Mouse (Mus musculus) c-Kit-positive CD71-positive TER-119-positive erythroid progenitor cells, embryonic 14.5 days (primary cell): ENCODE measurements at regions not wholly inside any gene's neighbourhood (a gene's known extent, or its start where the extent isn't known, plus 50 kb on each side); places are given as distances from the start of the nearest gene placed in this dataset.

Experiments used
- DNase-seq: peaks from one replicate; pipeline ENCODE4 v3.0.0-alpha.2; 2013; ENCODE audit warnings: low spot score

DNA sequence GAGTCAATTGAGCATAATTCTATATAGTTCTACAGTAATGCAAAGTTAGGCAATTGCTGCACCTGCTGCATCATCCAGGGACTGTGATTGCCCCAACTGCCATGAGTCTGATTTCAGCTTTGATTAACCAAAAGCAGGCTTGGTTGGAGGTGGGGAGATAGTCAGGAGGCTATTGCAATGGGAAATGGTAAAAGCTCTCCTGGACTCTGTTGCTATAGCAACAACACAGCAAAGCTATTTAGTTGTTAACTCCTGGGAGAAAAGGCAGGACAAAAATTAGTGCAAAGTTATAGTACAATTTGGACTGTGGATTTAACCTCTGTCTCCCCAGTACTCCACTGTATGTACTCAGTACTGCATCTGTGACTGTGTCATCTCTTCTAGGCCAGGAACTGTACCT is 51.7 kb upstream of the Rasgrf1 start:
- DNase-seq: no peak

DNA sequence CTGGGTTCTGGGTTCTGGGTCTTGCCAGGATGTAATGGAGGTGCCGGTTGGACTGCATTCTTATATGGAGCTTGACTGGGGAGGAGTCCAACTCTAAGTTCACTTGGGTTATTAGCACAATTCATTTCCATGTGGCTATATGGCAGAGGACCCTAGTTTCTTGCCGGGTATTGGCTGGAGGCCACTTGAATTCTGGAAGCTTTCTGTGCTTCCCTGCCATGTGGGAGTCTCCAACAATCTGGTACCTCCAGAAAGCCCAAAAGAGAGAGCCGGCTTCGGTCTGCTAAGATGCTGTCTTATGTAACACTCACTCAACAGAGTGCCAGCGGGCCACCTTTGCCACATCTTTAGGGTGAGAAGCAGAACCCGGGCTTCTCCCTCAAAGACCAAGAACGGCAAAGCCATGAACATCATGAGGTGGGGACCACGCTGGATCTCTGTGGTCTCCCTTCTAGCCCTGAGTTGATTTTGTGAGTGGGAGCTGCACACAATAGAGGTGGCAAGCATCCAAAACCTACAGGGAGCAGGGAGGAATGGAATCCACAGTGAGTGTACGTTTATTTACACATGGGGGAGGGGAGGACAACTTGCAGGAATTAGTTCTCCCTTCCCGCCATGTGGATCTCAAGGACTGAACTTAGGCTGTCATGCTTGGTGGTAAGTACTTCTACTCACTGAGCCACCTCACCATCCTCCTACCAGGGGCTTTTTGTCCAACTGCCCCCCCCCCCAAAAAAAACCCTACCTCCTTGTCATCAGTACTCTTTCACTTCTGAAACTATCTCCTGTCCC is 59.0 kb upstream of the Rasgrf1 start:
- DNase-seq: no peak

DNA sequence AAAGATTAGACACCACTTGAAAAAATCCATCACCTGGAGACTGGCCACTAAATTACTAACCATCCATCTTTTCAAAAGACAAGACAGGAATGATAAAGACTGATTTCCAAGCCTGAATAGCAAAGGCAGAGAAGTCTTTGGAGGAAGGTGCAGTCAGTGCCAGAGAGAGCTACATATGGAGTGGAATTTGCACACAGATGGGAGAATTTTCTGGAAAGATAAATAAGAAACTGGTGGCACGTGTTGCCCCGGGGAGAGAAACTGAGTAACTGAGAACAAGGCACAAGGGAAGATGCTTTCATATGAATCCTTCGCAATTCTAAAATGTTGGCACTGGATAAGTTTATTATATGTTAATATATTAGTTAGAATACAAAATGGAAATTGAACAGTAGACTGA is 59.8 kb upstream of the Rasgrf1 start:
- no peak for DNase-seq

DNA sequence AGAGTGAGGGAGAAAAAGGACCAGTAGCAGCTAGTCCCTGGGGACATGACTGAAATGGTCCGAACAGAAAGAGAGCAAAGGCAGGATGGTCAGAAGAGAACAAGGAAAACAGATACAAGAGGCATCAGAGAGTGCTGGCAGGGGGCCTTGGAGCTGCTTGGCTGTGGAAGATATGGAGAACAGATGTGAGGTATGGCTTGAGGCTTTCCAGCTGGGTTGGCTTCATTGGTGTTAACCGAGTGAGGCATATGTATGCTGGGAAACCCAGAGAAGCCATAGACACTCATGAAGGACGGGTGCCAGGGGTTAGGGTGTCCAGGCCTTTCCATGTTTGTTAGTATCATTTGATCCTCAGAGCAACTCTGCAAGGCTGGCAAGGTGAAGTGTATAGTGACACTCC is 61.1 kb upstream of the Rasgrf1 start:
- DNase-seq: no peak

DNA sequence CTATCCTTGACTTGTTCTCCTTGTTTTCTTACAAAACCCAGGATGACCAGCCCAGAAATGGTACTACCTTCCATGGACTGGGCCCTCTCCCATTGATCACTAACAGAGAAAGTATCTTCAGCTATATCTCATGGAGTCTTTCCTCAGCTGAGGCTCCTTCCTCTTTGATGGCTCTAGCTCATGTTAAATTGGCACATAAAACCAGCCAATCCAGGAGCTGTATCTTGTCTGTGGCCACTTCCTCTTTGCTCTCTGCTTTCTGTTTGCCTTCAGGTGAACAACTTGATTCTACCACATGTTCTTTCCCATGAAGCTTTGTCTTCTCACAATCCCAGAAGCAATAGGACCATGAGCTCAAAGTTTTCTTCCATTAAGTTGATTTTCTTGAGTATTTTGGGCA is 62.7 kb upstream of the Rasgrf1 start:
- DNase-seq: no peak

DNA sequence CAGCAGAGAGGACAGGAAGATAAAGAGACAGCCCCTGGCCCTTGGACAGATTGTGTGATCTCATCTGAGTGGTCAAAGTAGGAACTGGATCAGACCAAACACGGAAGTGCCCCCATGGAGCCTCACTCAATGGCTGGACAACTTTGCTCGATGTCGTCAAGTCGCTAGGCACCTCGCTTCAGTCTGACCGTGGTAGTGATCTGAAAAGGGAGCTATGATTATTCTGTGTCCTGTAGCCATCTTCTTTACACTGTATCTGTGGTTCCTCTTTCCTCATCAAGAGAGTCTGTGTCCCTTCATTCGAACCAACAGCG is 67.0 kb upstream of the Rasgrf1 start:
- DNase-seq: no peak

DNA sequence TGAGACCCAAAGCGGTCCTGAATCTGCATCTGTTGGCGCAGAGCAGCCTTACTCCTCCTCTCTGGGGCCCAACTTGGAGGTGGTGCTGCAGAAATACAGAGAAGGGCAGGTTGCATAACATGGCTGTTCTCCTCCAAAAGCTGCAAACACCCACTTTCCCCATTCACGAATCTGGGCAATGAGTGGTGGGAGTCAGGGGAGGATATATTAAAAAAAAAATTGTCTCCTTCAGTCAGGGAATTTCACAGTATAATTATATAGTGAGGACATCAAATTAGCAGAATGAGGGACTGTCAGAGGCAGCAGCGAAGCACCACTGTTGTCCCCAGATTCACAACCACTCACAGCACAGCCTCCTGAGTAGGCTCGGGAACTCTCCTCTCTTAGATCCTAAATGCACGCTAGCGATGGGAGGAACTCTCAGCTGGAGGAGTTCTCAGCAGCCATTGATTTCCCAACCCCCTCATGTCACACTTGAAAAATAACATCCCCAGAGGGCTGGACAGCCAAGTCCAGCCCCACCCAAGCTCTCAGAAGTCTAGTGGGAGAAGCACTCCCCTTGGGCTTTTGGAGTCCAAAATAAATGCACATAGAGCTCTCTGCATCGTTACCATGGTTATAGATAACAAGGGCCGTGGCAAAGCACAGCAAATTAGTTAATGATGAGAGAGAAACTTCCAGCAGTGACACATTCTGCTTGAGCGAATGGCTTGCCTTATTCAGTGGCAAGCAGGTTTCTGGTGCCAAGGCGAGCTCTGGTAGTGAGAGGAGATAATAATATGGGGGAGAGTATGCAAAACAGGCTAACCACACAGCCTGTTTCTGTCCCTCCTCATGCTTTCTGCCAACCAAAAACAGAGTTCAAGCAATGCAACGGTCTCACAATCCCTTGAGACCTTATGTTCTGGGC is 67.6 kb upstream of the Rasgrf1 start:
- DNase-seq: no peak

DNA sequence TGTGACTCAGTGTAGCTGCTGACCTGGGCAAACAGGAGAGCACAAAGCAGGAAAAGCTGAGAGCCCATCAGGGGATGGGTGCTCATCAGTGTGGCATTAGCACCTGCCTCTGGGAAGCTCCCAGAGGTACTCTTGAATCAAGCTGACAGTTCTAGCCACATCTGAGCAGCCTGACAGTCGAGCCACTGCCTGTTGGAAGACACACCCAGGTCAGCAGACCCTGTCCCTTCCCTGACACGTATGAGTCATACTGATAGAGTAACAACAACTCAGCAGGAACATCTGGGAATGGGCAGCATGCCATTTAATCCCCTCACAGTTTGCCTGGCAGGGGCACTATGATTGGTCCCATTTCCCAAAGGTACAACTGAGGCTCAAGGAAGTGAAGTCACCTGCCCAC is 68.3 kb upstream of the Rasgrf1 start:
- DNase-seq: no peak

DNA sequence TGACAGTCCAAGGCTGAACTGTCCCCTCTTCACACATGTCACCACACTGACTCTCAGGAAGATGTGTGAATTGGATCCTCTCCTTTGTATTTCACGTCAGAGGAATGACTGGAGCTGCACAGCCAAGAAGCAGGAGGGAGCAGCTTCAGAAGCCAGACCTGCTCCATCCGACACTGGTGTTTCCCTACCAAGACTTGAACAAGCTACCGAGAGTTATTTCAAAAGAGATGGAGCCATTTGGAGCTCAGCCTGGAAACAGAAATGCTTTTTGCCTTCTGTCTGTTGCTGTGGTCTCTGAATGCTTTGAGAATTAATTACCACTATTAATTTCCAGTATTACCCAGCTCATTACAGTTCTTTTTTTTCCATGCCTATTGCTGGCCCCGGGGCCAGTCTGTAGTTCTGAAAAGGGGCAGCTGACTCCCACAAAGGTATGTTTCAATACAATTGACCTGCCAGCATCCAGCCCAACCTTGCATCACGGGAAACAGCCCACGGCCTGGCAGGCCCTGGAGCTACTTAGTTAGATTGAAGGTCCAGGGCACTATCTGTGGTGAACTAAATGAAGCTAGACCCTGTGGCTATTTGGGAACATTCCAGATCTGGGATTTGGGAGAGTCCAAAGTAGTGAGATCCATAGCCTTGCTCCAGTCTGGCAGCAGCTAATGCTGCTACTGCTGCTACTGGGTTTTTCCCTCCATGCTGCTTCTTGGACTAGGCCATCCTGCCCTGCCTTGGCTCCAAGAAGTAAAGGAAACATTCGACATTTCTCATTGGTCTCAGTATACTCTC is 73.1 kb upstream of the Rasgrf1 start:
- no peak for DNase-seq

DNA sequence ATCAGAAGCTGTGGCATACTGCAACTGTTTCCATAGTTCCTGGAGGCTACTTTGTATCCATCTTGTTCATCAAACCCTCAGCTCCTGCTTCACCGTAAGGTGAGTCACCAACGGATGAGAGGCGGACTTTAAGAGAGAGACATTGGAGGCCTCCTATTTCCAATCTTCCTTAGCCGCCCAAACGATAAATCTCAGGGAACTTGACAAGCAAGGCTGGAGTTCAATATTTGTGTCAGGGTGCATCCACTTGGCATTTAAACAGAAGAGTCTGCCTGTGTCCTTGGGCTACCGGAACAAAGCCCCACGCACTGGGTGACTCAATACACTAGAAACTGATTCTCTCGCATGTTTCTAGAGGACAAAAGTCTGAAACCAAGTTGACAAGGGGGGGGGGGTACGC is 76.1 kb upstream of the Rasgrf1 start:
- DNase-seq: no peak

DNA sequence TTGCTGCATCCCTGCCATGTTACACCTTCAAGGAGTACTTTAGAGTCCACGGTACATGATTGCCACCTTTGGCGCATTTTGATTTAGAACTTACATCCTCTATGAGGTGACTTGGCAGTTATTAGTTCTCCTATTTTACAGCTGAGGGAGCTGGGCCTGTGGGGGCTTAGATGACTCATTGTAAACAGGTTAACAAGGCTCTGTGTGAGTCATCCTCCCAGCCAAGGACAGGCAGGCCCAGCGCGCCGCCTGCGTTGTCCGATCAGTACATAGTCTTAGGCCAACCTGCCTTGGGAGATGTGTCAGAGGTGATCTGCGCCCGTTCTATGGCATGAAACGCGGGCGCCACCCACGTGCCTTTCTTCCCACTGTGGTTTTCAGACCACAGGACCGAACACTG is 77.9 kb upstream of the Rasgrf1 start:
- DNase-seq: no peak

DNA sequence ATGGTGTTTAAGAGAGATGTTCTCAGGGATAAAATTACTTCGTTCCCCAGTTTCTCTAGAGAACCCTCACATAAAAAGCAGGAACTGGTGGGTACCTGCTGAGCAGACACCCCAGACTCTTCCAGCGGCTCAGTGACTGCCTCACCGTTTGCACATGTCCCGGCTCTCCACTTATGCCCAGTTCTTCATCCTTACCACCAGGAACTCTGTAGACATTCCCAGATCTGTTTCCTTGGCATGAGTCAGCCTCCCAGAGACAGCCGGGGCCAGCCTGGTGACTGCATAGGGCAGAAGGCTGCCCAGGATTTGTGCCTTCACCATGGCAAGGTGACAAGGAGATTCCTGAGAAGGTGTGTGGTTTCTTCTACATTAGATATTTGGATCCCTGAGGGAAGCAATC is 81.6 kb upstream of the Rasgrf1 start:
- no peak for DNase-seq

DNA sequence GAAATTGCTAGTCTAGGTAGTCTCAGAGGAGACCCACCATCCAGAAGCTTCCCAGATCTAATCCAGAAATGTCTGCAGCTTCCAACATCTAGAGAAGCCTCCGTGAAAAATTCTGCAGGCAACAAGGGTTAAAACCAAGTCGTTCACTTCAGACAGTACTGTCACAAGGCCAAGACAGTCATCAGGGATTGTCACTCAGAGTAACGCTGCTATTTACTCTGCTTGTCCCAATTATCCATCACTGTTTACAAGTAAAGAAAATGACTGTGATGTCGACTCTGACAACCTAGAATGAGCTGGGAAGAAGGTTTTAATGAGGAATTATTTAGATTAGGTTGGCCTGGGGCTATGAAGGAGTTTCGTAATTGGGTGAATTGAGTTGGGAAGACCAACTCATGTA is 82.1 kb upstream of the Rasgrf1 start:
- no peak for DNase-seq

DNA sequence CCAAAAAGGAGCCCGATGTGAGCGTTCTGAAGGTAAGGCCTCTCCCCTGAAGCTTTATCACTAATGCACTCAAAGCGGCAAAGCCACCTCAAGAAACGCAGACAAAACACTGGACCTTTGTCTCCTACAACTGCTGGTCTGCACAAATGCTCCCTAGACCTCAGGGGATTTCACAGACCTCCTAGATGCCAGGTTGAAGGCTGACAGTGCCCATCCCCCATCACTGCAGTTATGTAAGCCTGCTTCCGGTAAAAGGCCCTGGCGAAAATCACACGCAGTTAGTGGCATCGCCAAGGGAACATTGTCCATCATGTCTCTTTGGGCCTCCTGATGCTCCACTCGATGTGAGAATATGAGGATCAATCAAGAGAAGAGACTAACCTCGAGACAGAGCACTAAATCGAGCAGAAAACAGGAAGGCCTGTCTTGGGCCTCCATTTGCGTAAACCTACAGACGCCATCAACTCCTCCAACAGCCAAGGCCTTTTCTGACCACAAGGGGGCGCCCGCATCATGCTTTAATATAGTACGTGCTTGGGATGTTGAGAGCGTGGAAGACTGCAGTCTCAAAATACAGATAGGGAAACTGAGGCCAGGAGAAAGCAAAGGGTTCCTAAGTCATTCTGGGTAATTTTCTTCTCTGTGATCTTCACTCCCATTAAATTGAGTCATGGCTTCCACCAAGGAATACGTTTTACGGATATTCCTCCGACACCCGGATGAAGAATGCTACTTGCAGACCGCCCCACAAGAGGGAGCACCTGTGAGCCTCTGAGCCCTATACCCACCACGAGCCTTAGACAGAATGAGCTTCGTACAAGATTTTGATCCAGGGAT is 82.8 kb upstream of the Rasgrf1 start:
- DNase-seq: peak; percentile 59

DNA sequence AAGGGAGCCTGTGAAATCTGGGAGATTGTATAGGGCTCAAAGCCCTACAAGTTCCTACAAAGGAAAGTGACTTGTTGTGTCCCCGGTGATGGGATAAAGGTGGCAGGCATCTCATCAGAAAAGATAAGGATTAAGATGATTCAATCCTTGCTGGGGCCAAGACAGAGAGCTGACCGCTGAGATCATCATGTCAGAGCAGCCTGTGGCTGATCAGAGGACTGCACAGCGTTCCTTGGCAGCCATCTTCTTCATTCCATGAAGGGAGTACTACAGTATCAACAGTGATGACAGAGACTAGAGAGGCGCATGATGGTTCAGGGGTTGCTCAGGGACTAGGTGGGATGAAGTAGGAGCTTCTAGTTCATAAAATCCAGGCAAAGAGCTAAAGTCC is 83.6 kb upstream of the Ankrd34c start:
- DNase-seq: no peak

DNA sequence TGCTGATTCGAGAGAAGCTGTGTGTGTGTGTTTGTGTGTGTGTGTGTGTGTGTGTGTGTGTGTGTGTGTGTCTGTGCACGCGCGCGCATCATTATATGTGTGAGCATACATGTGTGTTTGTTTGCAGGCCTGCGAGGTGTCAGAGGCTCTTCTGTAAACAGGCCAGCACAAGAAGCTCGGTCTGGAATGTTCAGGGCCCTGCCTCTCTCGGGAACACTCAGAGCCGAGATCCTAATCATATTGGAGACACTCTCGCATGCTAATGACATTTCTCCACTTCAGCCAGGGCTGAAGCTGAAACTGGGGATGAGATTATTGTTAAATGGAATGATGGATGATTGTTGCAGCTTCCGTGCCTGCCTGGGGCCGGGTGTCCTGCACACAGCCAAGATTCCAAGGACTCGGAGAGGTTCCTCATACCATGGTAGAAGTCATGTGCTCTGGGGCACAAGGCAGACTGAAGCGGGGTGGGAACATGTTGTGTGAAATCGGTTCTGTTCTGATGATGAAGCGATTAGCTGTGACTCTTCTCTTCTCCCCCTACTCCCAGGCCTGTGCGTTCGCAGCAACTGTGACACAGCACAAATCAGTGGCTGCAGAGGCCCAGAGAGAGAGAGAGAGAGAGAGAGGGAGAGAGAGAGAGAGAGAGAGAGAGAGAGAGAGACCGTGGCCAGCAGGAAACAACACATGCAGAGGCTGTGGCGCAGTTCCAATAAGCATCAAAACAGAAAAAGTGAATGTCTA is 83.0 kb upstream of the Ankrd34c start:
- DNase-seq: no peak

DNA sequence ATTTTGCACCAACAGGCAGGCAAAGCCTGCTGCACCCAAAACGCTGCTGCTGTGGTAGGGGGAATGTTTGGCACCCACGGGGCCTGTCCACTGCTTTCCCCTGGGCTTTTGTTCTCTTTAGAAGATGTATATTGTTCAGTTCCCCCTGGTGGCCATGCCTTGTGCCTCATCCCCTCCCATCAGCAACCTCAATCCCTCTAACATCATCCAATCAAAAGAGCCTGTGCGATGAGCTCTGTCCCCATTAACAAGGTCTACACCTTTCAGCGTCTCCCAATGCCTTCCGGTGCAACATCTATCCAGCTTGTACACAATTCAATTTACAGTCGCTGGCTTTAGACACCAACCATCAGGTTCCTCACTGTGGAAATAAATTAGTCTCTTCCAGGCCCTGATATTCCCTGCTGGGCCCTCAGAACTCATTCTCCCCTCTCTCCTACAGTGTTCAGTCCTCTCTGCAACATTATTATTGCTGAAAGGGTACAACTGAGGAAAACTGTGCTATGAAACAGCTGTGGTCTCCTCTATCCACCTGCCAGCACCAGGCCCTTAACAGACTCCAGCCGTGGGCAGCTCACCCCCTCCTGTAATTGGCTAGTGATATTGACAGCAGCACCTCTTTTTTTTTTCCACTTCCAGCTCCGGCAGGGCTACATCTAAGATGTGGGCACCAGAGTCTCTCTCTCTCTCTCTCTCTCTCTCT is 75.5 kb upstream of the Ankrd34c start:
- no peak for DNase-seq

DNA sequence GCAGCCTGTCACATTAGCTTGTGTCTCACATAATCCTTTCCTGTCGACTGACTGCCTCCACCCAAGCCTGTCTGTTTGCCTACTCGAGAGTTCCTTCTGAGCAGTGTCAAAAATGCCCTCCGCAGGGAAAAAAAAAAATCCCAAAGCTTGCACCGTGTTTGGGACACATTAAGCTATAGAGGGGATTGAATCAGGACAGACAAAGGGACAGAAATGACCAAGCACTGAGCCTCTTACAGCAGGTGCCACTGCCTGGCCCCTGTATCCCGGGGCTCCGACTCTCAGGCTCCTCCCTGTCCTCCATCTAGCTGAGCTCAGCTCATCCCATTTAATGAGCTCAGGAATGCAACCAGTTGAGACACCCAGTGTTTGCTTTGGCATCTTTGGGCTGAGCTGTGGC is 69.1 kb upstream of the Ankrd34c start:
- DNase-seq: no peak

DNA sequence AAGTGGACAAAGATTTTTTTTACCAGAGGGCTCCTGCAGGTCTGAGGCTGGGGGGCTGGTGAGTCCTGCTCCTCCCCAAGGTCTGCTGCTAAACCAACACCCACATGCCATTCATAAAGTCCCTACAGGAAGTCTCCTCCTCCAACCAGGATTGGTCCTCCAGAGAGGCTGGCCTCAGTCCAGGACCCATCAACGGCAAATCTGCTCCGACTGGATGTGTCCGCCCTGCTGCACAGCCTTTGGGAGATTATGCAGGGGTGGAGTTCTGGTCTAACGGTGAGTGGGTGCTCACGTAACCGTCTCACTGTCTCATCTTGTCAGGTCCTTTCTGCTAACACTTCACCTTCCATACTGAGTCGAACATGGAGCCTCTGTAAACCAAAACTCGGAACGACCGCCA is 64.4 kb upstream of the Ankrd34c start:
- no peak for DNase-seq

DNA sequence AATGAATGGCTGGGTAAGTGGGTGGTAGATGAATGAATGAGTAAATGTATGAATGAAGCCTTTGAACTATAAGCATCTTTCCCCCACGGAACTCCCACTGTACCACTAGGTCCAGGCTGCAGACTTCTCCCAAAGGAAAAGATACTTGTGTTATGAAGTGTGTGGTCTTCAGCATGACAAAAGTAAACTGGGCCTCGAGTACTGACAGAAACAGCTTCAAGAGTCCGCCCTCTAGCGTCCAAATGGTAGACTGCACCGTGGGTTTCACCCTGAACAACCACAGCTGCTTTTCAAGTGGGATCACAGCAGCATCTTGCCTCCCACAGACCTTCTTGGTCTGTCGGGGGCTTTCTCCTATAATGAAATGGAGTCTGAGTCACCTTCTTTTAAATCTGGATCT is 54.7 kb upstream of the Ankrd34c start:
- DNase-seq: peak; percentile 29

DNA sequence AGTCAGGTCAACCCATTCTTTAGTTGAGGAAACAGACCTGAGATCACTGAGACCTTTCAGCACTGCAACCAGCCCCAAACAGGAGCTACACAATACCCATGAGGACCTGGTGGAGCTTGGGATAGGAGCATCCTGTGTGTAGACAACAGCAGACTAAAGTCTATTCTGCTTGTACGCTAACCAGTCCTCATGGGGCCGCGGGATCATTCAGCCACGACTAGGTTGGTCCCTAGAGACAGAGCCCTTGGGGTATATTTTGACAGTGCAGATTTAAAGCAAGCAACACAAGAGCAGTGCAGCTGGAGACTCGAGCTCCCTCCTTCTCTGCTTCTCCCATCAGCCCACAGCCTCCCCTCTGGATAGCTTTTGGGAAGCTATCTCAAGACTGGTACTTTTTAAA is 51.7 kb upstream of the Ankrd34c start:
- DNase-seq: no peak
